Mouse (Mus musculus) erythroblast, embryonic 14.5 days (primary cell): ENCODE data around the gene Ccdc172.

ENCODE experiments used
- GATA1 ChIP-seq: IDR thresholded peaks from 2 replicates; pipeline ENCODE4 v1.6.1; 2012; ENCODE audit warnings: low read length, inconsistent platforms, mixed read lengths
- TAL1 ChIP-seq: IDR thresholded peaks from 3 replicates; pipeline ENCODE4 v1.6.1; 2012; ENCODE audit warnings: low read length, inconsistent platforms, mixed read lengths

DNA sequence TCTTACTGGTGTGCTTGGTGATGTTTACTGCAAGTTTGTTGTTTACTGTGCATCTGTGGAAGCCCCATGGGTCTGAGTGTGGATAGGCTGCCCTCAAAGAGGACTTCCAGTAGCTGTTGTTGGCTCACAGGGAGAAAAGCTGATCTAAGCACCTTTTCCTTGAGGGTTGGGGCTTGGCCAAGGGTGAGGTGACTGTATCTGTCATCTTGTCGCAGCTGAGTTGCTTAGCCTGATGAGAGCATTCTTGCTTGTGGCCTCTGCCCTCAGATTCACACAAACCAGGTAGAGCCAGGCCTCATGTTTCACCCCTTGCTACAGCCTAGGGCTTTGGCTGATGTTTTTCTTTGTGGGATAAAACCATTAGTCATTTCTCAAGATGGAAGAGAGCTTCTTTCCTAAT is 38.7 kb downstream of the Ccdc172 start:
- TF ChIP-seq TAL1, result no peak
- TF ChIP-seq GATA1, result no peak
